Mouse (Mus musculus): ENCODE results near the gene Tcf3. TPM values are rescaled to one million over a fixed set of nuclear protein-coding genes. Genes with fewer than 3 reads are reported as not detected.

Tcf3 gene
- total RNA-seq (2021) = 10 to 100 TPM; 30.5 to 30.6 TPM

DNA sequence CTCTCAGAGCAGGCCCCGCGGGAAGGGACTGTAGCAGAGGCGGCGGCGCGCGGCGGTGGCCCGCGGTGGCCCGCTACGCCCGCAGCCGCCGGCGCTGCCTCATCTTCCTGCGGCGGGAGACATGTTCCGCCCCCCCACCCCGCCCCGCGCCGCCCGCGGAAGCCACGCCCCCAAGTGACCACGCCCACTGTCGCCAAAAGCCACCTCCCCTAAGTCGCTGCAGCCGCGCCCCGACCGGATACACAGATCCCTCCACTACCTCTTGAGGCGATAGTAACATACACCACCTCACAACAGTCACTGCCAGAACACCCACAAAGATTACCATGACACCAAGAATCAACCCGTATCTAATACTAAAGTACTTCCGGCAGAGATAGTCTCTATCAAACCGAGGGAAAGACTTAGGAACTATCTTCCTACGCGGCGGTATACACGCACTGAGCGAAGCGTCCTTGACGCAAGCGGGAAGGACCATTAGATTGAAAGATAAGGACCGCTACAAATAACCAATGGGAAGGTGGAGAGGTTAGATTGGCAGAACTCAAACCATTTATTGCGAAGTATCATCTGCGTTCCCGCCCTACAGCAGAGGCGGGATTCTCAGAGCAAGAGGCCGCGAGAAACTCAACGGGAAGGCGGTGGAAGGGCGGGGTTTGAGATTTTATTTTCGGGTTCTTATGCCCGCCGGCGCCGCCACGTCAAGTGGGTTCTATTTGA, at the start of gene Tcf3:
Gene Tcf3, minus strand, starts transcription at position 135 of the 720 bp plus-strand sequence.
- peak; percentile 95 to 96 for DNase-seq

DNA sequence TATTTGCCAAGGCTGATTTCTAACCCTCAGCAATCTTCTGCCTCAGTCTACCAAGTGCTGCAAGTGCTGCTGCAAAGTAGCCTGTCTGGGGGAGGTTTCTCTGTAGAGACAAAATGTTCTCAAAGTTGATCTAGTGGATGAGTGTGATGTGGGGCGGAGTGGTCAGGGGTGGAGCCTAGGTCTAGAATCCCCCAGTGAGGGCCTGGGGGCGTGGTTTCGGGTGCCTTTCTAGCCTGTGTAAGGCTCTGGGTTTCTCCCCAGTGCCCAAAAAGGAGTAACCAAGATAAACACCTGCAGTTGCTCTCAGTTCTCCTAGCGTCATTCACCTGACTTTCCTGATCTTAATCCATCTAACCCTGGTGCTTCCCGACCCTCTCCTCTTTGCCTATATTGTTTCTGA, 47.6 kb upstream of the Tcf3 start:
- DNase-seq = no peak

- no peak for DNase-seq
Observed at GRCm38 (mm10) chr10:80478531-80478930, 45.1 kb upstream of the Tcf3 start.

GRCm38 (mm10) chr10:80475290-80475959, 42.0 kb upstream of the Tcf3 start:
- peak; percentile 84 to 85 for DNase-seq

DNA sequence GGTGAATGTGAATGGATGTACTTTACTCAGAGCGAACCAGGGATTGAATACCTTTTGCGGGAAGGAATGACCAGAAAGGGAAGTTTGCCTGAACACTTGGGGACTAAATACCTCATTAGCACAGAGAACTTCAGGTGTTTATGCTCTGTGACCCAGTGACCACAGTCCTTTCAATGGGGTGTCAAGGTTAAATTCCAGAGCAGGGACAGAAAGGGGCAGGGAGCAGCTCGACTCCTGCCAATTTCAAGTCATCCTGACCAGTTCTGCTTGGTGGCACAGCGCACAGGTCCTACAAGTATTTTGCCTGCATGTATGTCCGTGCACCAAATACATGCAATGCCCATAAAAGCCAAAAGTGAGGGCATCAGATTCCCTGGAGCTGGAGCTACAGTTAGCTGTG, 31.6 kb upstream of the Tcf3 start:
- DNase-seq = no peak

GRCm38 (mm10) chr10:80464381-80465035, 31.1 kb upstream of the Tcf3 start:
- no peak for DNase-seq

DNA sequence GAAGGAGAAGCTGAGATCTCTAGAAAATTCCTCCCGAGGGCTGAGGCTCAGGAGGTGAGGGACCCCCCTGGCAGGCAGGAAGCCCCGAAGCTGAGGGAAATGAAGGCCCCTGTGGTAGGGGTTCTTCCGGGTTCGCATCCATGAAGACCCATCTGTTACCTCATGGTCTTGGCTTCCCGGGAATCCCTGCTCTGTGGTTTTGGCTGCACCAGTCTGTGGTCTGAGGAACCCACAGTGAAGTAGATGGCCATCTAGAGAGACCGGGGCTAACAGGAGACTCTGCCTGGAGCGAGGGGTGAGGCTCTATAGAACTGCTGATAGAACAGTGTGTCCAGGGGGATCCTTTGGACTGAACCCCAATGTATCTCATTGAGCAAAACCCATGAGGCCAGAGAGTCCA, 27.9 kb upstream of the Tcf3 start:
- no peak for DNase-seq

GRCm38 (mm10) chr10:80460324-80460723, 26.9 kb upstream of the Tcf3 start:
- no peak for DNase-seq

GRCm38 (mm10) chr10:80459671-80460070, 26.2 kb upstream of the Tcf3 start:
- DNase-seq = no peak

- no peak for DNase-seq
Observed at GRCm38 (mm10) chr10:80459236-80459635, 25.8 kb upstream of the Tcf3 start.

GRCm38 (mm10) chr10:80455697-80456096, 22.2 kb upstream of the Tcf3 start:
- DNase-seq = no peak

DNA sequence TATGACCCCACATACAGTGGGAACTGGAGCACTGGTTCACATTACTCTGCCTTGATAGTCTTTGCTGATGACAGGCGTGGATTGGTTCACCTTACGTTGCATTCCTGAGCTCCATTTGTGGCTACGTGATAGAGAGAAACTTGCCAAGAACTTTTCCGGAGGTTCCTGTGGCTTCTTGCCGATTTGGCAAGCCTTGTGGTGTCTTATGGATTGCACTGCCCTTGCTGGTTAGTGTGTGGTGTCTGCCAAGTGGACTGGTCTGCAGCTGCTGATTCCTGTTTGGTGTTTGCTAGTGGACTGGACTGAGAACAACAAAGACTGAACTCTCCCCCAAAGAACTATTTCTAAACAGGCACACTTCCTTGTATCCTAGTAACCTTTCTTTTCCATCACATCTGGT, 21.3 kb upstream of the Tcf3 start:
- no peak for DNase-seq

GRCm38 (mm10) chr10:80453601-80454000, 20.2 kb upstream of the Tcf3 start:
- no peak for DNase-seq

- DNase-seq = no peak
Observed at GRCm38 (mm10) chr10:80450599-80450998, 17.2 kb upstream of the Tcf3 start.

- DNase-seq = peak; percentile 69
Observed at GRCm38 (mm10) chr10:80445898-80446601, 12.6 kb upstream of the Tcf3 start.

GRCm38 (mm10) chr10:80445052-80445451, 11.6 kb upstream of the Tcf3 start:
- no peak for DNase-seq

- DNase-seq = no peak
Observed at GRCm38 (mm10) chr10:80444339-80445045, 11.0 kb upstream of the Tcf3 start.

GRCm38 (mm10) chr10:80443575-80444278, 10.3 kb upstream of the Tcf3 start:
- no peak for DNase-seq

DNA sequence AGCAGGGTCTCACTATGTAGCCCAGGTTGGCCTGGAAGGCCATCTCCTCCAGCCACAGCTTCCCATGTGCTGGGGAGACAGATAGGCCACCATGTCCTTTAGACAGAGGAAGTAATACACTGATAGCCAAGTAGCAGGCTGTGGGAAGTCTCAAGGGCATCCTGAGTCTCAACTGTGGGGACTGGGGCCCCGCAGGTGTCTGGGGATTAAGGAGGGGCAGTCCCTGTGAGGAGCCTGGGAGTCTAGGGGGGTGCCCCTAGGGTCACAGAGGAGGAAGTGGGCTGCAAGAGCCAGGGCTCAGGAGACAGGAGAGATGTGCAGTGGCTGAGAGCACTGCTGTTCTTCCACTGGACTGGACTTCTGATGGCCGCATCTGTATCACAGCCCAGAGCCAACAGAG, 9.5 kb upstream of the Tcf3 start:
- no peak for DNase-seq

DNA sequence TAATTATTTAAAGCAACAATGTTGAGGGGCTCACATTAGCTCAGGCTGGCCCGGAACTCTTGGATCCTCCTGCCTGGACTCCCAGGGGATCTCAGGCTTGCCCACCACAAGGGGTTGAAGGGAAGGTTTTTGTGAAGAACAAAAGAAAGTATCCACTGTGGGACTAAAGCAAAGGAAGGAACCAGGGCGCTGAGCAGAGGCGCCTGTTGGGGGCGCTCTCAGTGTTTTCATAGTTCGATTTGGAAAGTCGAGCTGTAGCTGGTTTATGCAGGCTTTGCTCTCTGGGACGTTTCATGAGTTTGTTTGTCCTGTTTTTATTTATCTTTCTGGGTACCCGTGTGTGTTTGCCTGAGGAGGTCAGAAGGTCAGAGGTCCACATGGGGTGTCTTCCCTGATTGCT, 8.2 kb upstream of the Tcf3 start:
- no peak for DNase-seq

DNA sequence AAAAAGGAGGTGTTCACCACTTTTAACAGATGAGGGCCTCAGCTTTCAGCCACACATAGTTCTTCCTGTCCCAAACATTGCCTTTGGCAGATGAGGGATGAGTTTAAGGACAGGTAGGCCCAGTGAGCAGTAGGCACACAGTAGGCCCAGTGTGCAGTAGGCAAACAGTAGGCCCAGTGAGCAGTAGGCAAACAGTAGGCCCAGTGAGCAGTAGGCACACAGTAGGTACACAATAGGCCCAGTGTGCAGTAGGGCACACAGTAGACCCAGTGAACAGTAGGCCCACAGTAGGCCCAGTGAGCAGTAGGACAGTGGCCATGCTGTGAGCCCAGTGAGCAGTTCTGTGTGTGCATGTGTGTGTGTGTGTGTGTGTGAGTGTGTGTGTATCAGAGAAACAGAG, 6.6 kb upstream of the Tcf3 start:
- DNase-seq = no peak

DNA sequence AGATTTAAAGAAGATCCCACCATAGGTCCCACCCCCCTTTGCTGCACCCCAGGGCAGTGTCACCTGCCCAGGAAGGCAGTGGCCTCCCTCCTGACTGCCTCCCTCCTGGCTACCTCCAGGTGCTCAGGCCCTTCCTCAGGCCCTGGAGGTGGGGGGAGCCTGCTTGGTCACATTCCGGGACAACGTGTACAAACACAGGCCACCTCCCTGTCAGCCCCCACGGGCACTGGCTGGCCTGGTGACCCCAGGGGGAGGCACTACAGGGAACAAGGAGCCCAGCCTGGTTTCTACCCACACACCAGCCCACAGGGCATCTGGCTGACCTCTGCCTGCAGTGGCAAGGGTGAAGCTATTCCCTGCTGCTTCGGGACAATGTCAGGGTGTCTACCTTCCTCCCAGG, 4.5 kb upstream of the Tcf3 start:
- DNase-seq = no peak

Measured in layer of hippocampus, postnatal 36 days (tissue).